Mouse (Mus musculus) brown adipose tissue, adult 24 weeks (tissue): Measurements from ENCODE around the gene Rnf141. TPM values are rescaled to one million over a fixed set of nuclear protein-coding genes. Genes with fewer than 3 reads are reported as not detected.

Source experiments
- H3K27ac ChIP-seq: fragments of 200-500 bp; replicated peaks from 2 replicates; pipeline ENCODE4 v1.5.1; 2012; ENCODE audit warnings: low read depth, mild to moderate bottlenecking, low read length
- H3K4me1 ChIP-seq: fragments of 200-500 bp; 2 replicates; pipeline ENCODE4 v1.6.1; 2012; ENCODE audit warnings: low read length, mixed read lengths; ENCODE audit not compliant: control insufficient read depth, insufficient read depth, insufficient read length
- H3K4me3 ChIP-seq: fragments of 200-500 bp; 2 replicates; pipeline ENCODE4 v1.5.1; 2012; ENCODE audit warnings: low read depth, mild to moderate bottlenecking, low read length, moderate library complexity; ENCODE audit not compliant: insufficient read depth
- polyA plus RNA-seq: library from polyadenylated mRNA; stranded (reverse); fragments of >200 nt; gene quantifications from 2 replicates; pipeline ENCODE4 v1.2.4, GENCODE M21; 2012; ENCODE audit not compliant: missing spikeins, insufficient read depth, insufficient read length

Rnf141 gene
- polyA plus RNA-seq, 1 experiment = 35.2 TPM

- Histone ChIP-seq H3K4me1 (peaks cover 7% of the 10 kb centered on the region), H3K27ac (0 out of 2 replicates have a peak overlapping the region, but pooled peaks have one; percentile 35), H3K4me3 (no peak overlapping the region)
Observed at GRCm38 (mm10) chr7:110818206-110818605, 26.1 kb downstream of the Rnf141 start.

DNA sequence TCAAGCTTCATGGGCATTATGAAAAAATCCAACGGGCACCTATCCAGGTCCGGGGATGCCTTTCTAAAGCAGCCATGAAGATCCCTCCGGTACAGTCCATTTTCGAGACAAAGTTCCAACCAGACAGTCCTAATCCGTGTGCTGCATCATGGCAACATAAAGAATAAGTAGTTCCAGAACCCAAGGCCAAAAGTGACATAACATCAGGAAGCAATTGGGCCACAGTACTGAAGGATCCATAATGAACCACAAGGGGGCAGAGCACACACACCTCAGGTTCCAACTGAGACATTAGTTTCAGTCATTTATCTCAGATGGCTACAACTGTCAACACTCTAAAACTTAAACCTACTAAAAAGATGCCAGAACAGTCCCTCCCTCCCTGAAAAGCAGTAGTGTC lies 28.2 kb downstream of the Rnf141 start:
- no peak overlapping the region for H3K27ac ChIP-seq
- H3K4me3 ChIP-seq = no peak overlapping the region

DNA sequence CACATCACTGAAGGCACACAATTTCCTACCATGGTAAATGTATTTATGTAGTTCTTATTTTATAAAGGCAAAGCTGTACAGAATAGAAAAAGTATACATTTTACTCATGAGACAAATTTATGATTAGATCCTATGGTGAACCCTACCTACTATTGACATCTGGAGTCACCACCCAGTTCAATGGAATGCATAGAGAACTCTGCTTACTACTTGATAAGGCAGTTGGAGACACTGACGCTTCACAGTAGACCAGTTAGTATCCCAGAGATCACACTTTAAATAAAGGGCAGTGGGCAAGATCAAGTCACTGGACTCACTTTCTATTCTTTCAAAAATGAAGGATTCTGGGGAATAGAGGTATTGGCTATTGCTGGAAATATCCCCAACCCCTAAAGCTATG lies 30.3 kb downstream of the Rnf141 start:
- H3K4me1 ChIP-seq = peaks cover 4% of the 10 kb centered on the region
- H3K4me3 ChIP-seq = no peak overlapping the region
- H3K27ac ChIP-seq = no peak overlapping the region

More for the DNA sequence above, 28.2 kb downstream of the Rnf141 start:
- H3K4me1 ChIP-seq = peaks cover 4% of the 10 kb centered on the region

DNA sequence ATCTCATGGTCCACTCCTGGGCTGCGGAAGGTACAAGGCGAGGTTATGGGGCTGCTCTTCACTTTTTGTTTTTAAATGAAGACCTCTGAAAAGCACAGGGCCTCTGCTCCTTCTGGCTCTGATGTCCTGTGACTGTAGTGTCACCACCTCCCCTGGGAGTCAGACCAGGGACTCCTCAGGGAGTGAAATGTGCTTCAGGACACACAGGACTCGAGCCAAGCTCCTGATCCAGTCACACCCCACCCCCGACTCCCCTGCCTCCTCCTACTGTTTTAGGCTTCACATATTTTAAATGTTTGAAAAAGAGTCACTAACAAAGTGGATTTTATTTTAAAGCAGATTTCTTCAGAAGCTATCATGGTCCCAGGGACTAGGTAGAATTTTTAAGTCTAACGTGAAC lies 32.7 kb downstream of the Rnf141 start:
- Histone ChIP-seq H3K4me1 (no peaks in the 10 kb centered on the region), H3K27ac (no peak overlapping the region), H3K4me3 (no peak overlapping the region)

DNA sequence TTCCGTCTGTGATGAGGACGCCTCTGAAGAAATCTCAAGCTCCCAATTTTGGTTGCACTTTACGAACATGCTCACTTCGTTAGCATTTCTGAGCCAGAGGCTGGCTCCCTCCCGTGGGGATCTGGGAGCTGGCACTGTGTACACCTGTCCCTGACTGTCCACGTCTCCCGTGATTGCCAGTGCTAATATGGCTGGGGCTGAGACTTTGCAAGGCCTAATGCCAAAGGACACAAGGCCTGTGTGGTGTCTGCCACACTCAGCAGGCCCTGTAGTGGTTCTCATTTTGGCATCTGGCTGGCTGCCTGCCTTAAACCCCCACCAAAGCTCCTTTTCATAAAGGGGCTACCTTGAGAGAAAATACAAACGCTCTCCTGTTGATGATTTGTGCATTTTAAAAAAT lies 33.3 kb downstream of the Rnf141 start:
- Histone ChIP-seq H3K27ac (no peak overlapping the region), H3K4me3 (no peak overlapping the region), H3K4me1 (no peaks in the 10 kb centered on the region)

GRCm38 (mm10) chr7:110809585-110810557 lies 34.4 kb downstream of the Rnf141 start:
- H3K4me3 ChIP-seq = no peak overlapping the region
- H3K27ac ChIP-seq = no peak overlapping the region
- no peaks in the 10 kb centered on the region for H3K4me1 ChIP-seq

GRCm38 (mm10) chr7:110808962-110809361 lies 35.3 kb downstream of the Rnf141 start:
- no peak overlapping the region for H3K4me3 ChIP-seq
- no peak overlapping the region for H3K27ac ChIP-seq
- H3K4me1 ChIP-seq = no peaks in the 10 kb centered on the region

GRCm38 (mm10) chr7:110807460-110808030 lies 36.7 kb downstream of the Rnf141 start:
- no peaks in the 10 kb centered on the region for H3K4me1 ChIP-seq
- no peak overlapping the region for H3K27ac ChIP-seq
- no peak overlapping the region for H3K4me3 ChIP-seq

- Histone ChIP-seq H3K27ac (no peak overlapping the region), H3K4me1 (no peaks in the 10 kb centered on the region), H3K4me3 (no peak overlapping the region)
Observed at GRCm38 (mm10) chr7:110804266-110804665, 40.0 kb downstream of the Rnf141 start.

GRCm38 (mm10) chr7:110803131-110803530 lies 41.1 kb downstream of the Rnf141 start:
- Histone ChIP-seq H3K4me1 (no peaks in the 10 kb centered on the region), H3K4me3 (no peak overlapping the region), H3K27ac (no peak overlapping the region)

GRCm38 (mm10) chr7:110801028-110801427 lies 43.2 kb downstream of the Rnf141 start:
- no peak overlapping the region for H3K27ac ChIP-seq
- H3K4me3 ChIP-seq = no peak overlapping the region
- H3K4me1 ChIP-seq = no peaks in the 10 kb centered on the region

- no peaks in the 10 kb centered on the region for H3K4me1 ChIP-seq
- no peak overlapping the region for H3K4me3 ChIP-seq
- no peak overlapping the region; the same call in 1 of the 2 replicates for H3K27ac ChIP-seq
Observed at GRCm38 (mm10) chr7:110797722-110798409, 46.4 kb downstream of the Rnf141 start.

GRCm38 (mm10) chr7:110796367-110797051 lies 47.7 kb downstream of the Rnf141 start:
- Histone ChIP-seq H3K4me3 (no peak overlapping the region), H3K27ac (no peak overlapping the region), H3K4me1 (no peaks in the 10 kb centered on the region)

DNA sequence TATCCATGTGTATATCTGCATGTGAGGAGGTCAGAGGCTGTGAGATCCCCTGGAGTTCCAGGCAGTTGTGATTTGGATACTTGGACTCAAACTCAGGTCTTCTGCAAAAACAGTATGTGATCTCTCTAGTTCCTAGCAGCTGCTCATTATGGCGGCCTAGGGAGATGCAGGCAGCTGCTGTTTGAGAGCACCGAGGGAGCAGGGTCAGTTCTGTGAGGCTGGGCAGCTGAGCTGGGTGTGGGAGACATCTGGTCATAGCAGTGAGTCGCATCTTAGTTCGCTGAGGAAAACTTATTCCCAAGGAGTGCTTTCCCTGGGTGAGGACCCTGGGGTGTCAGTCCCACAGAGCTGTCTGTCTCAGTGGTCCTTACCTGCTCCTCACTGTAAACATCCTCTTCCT lies 49.5 kb downstream of the Rnf141 start:
- Histone ChIP-seq H3K4me1 (no peaks in the 10 kb centered on the region), H3K27ac (no peak overlapping the region), H3K4me3 (no peak overlapping the region)

- H3K27ac ChIP-seq = no peak overlapping the region
- peaks cover 4% of the 10 kb centered on the region; the same call in 1 of the 2 replicates for H3K4me1 ChIP-seq
- H3K4me3 ChIP-seq = no peak overlapping the region
Observed at GRCm38 (mm10) chr7:110792834-110793233, 51.4 kb downstream of the Rnf141 start.
